ENCODE assay signal across 9 mouse cellular contexts in genomic region chr3:90664219-90664618, GRCm38 (mm10). TPM values are rescaled to one million over a fixed set of nuclear protein-coding genes. Genes with fewer than 3 reads are reported as not detected.
DNase-seq lines count a peak whose midpoint lies in the region; ATAC-seq and TF ChIP-seq lines count a peak whose summit lies in the region.
"Had no signal": no experiment of that assay in that cellular context is flagged by ENCODE, and none has a peak within 500 bp of the region (broad histone marks: within the 10 kb centered on the region; RNA-seq: fewer than 3 reads in every experiment).

No protein-coding gene starts in this region.

- no peak overlapping the region for H3K27ac ChIP-seq in kidney, adult 2 months (ENCODE audit: insufficient read depth, low read depth, low read length)
- H3K27ac ChIP-seq in MEL (ENCODE audit: control insufficient read depth, low read depth, low read length) = no peak overlapping the region
- H3K27ac ChIP-seq: forebrain, embryonic 13.5 days; neural tube, embryonic 12.5 days had no signal

- no peak overlapping the region for H3K9ac ChIP-seq in MEL (ENCODE audit: control insufficient read depth, low read depth, low read length, poor library complexity, severe bottlenecking)
- H3K9ac ChIP-seq: forebrain, embryonic 13.5 days; neural tube, embryonic 12.5 days had no signal

- 82% methylated on average over 2 of the region's 2 CpGs for WGBS in kidney, adult 2 months

- ATAC-seq in erythroid progenitor cell, adult 5-6 weeks (replicated peaks; ENCODE audit: low FRiP score, poor library complexity, severe bottlenecking) = no peak
- ATAC-seq: forebrain, embryonic 13.5 days had no signal

- no peaks in the 10 kb centered on the region for H3K9me3 ChIP-seq in MEL (replicated peaks; ENCODE audit: insufficient read depth, low read length)
- H3K9me3 ChIP-seq: forebrain, embryonic 13.5 days; neural tube, embryonic 12.5 days had no signal

- peak; percentile 19 for TF ChIP-seq RAD21 in MEL (IDR thresholded peaks at IDR 0.05; ENCODE audit: low read depth, low read length)

- no peaks in the 10 kb centered on the region for H3K4me1 ChIP-seq in kidney, adult 2 months (ENCODE audit: control insufficient read depth, insufficient read depth, low read length)
- no peaks in the 10 kb centered on the region for H3K4me1 ChIP-seq in MEL (ENCODE audit: control insufficient read depth in 1 of 2, insufficient read depth in 2 of 2, low read length in 2 of 2)
- H3K4me1 ChIP-seq: forebrain, embryonic 13.5 days; neural tube, embryonic 12.5 days had no signal

- no peak for TF ChIP-seq POLR2A in kidney, adult 2 months (IDR thresholded peaks at IDR 0.05; ENCODE audit: low read depth, low read length)
- no peak for TF ChIP-seq POLR2A in MEL (IDR thresholded peaks at IDR 0.05; ENCODE audit: control insufficient read depth in 1 of 2, insufficient read depth in 1 of 2, low read depth in 1 of 2, low read length in 2 of 2, poor library complexity in 1 of 2)

- TF ChIP-seq EP300 in MEL (IDR thresholded peaks at IDR 0.05; ENCODE audit: low read depth in 1 of 2, low read length in 2 of 2) = no peak

- no peaks in the 10 kb centered on the region for H3K36me3 ChIP-seq in kidney, adult 2 months (ENCODE audit: control insufficient read depth, insufficient read depth, low read length)
- H3K36me3 ChIP-seq in MEL (ENCODE audit: control insufficient read depth in 1 of 2, insufficient read depth in 2 of 2, low read length in 2 of 2) = no peaks in the 10 kb centered on the region
- H3K36me3 ChIP-seq: neural tube, embryonic 12.5 days had no signal

- H3K4me3 ChIP-seq in kidney, adult 2 months (ENCODE audit: insufficient read depth, low read depth, low read length) = no peak overlapping the region
- H3K4me3 ChIP-seq in MEL (ENCODE audit: control insufficient read depth in 1 of 2, insufficient read depth in 1 of 2, low read depth in 2 of 2, low read length in 2 of 2) = no peak overlapping the region
- H3K4me3 ChIP-seq: forebrain, embryonic 13.5 days; neural tube, embryonic 12.5 days had no signal

- H3K79me2 ChIP-seq in MEL (ENCODE audit: control insufficient read depth, insufficient read depth, low read length, poor library complexity) = no peaks in the 10 kb centered on the region

- no peaks in the 10 kb centered on the region for H3K27me3 ChIP-seq in kidney, adult 2 months (replicated peaks; ENCODE audit: control insufficient read depth, insufficient read depth, low read length)
- H3K27me3 ChIP-seq in MEL (ENCODE audit: control insufficient read depth in 1 of 2, insufficient read depth in 2 of 2, low read length in 2 of 2) = no peaks in the 10 kb centered on the region
- H3K27me3 ChIP-seq: forebrain, embryonic 13.5 days; neural tube, embryonic 12.5 days had no signal

- TF ChIP-seq CTCF in kidney, adult 2 months (conservative IDR thresholded peaks at IDR 0.05; ENCODE audit: insufficient read depth, insufficient read length, low read depth, low read length) = peak; percentile 50
- TF ChIP-seq CTCF in MEL (IDR thresholded peaks at IDR 0.05 in 2 of 3, conservative IDR thresholded peaks at IDR 0.05 in 1 of 3; ENCODE audit: control insufficient read depth in 1 of 3, insufficient read depth in 1 of 3, low read depth in 2 of 3, low read length in 3 of 3, poor library complexity in 1 of 3, severe bottlenecking in 1 of 3) = peak; percentile 25 to 60 (median 43)

- peak; percentile 33 for DNase-seq in kidney, adult 2 months
- no peak for DNase-seq in kidney, adult 11 months
- DNase-seq in CD4-positive helper T cell, adult 2 months (ENCODE audit: low read depth, low spot score) = peak; percentile 4
- DNase-seq in MEL (ENCODE audit: low read depth, low spot score) = peak; percentile 30
- peak; percentile 41 for DNase-seq in lung, postnatal 10 days
- DNase-seq in left cerebral cortex, adult 18-20 months (ENCODE audit: low spot score in 2 of 2) = no peak

TF ChIP-seq in MEL, 35 proteins besides CTCF, POLR2A, EP300 and RAD21:
- TF ChIP-seq HCFC1 (IDR thresholded peaks at IDR 0.05; ENCODE audit: low read depth, low read length) (no peak), SIN3A (IDR thresholded peaks at IDR 0.05; ENCODE audit: low read length) (no peak), BHLHE40 (IDR thresholded peaks at IDR 0.05; ENCODE audit: borderline replicate concordance, low read depth, low read length) (no peak), SMC3 (IDR thresholded peaks at IDR 0.05; ENCODE audit: low read depth, low read length) (peak; percentile 31; the same call in 1 of the 2 replicates), ZNF384 (IDR thresholded peaks at IDR 0.05; ENCODE audit: low read depth, low read length) (no peak), UBTF (IDR thresholded peaks at IDR 0.05; ENCODE audit: borderline replicate concordance, insufficient read depth, low read depth, low read length) (no peak), ZC3H11A (IDR thresholded peaks at IDR 0.05; ENCODE audit: low read depth, low read length) (no peak)

RNA-seq across cellular contexts. Expression of gene S100a8, which starts 4.6 kb away (rescaled TPM):
- polyA plus RNA-seq in kidney, adult 2 months (2012; rRNA removed) = 0.26 and 1.2 TPM in 2 replicates
- total RNA-seq in MEL (2012; rRNA removed) = not detected in 2 replicates
- not detected for polyA plus RNA-seq in MEL (2012; ENCODE audit: insufficient read depth in 1 of 2, insufficient read length in 2 of 2, low read depth in 1 of 2, low replicate concordance in 2 of 2, missing spikeins in 1 of 2)
- 1 to 10 TPM in 1 of 2 experiments, not detected in 1; 2.6 TPM for total RNA-seq in left cerebral cortex, adult 18-20 months (2021)
- 5,294 and 6,274 TPM in 2 replicates for total RNA-seq in erythroid progenitor cell, adult 5-6 weeks (2015; ENCODE audit: low replicate concordance)
- 2,245 and 2,738 TPM in 2 replicates for total RNA-seq in erythroid progenitor cell, adult 5-6 weeks (2017; ENCODE audit: low replicate concordance)

RNA-seq across cellular contexts. Expression of gene S100a7a, which starts 10.4 kb away (rescaled TPM):
- 0.11 and 0.27 TPM in 2 replicates for polyA plus RNA-seq in kidney, adult 2 months (2012; rRNA removed)
- total RNA-seq in MEL (2012; rRNA removed) = not detected in 2 replicates
- polyA plus RNA-seq in MEL (2012; ENCODE audit: insufficient read depth in 1 of 2, insufficient read length in 2 of 2, low read depth in 1 of 2, low replicate concordance in 2 of 2, missing spikeins in 1 of 2) = not detected
- total RNA-seq in left cerebral cortex, adult 18-20 months (2021) = 1 to 10 TPM; 1.0 to 1.1 TPM
- not detected in 2 replicates for total RNA-seq in erythroid progenitor cell, adult 5-6 weeks (2015; ENCODE audit: low replicate concordance)
- total RNA-seq in erythroid progenitor cell, adult 5-6 weeks (2017; ENCODE audit: low replicate concordance) = not detected in 2 replicates
- polyA plus RNA-seq: neural tube, embryonic 12.5 days had no signal

RNA-seq across cellular contexts. Expression of gene S100a9, which starts 31.3 kb away (rescaled TPM):
- 0.39 and 1.4 TPM in 2 replicates for polyA plus RNA-seq in kidney, adult 2 months (2012; rRNA removed)
- total RNA-seq in MEL (2012; rRNA removed) = not detected in 2 replicates
- not detected for polyA plus RNA-seq in MEL (2012; ENCODE audit: insufficient read depth in 1 of 2, insufficient read length in 2 of 2, low read depth in 1 of 2, low replicate concordance in 2 of 2, missing spikeins in 1 of 2)
- 1 to 10 TPM in 1 of 2 experiments, not detected in 1; 1.6 TPM for total RNA-seq in left cerebral cortex, adult 18-20 months (2021)
- 7,257 and 9,005 TPM in 2 replicates for total RNA-seq in erythroid progenitor cell, adult 5-6 weeks (2015; ENCODE audit: low replicate concordance)
- 2,061 and 2,234 TPM in 2 replicates for total RNA-seq in erythroid progenitor cell, adult 5-6 weeks (2017; ENCODE audit: low replicate concordance)

RNA-seq across cellular contexts. Expression of gene S100a6, which starts 51.5 kb away (rescaled TPM):
- polyA plus RNA-seq in kidney, adult 2 months (2012; rRNA removed) = 95.8 and 129 TPM in 2 replicates
- 0.85 and 2.1 TPM in 2 replicates for total RNA-seq in MEL (2012; rRNA removed)
- polyA plus RNA-seq in MEL (2012; ENCODE audit: insufficient read depth in 1 of 2, insufficient read length in 2 of 2, low read depth in 1 of 2, low replicate concordance in 2 of 2, missing spikeins in 1 of 2) = 1 to 10 TPM in 1 of 2 experiments, not detected in 1; 4.7 TPM
- 10 to 100 TPM; 30.8 to 37.4 TPM for total RNA-seq in left cerebral cortex, adult 18-20 months (2021)
- total RNA-seq in erythroid progenitor cell, adult 5-6 weeks (2015; ENCODE audit: low replicate concordance) = 132 and 138 TPM in 2 replicates
- total RNA-seq in erythroid progenitor cell, adult 5-6 weeks (2017; ENCODE audit: low replicate concordance) = 41.6 and 73.8 TPM in 2 replicates

RNA-seq across cellular contexts. Expression of gene S100a5, which starts 55.9 kb away (rescaled TPM):
- polyA plus RNA-seq in kidney, adult 2 months (2012; rRNA removed) = not detected in 2 replicates
- total RNA-seq in MEL (2012; rRNA removed) = not detected in 2 replicates
- not detected for polyA plus RNA-seq in MEL (2012; ENCODE audit: insufficient read depth in 1 of 2, insufficient read length in 2 of 2, low read depth in 1 of 2, low replicate concordance in 2 of 2, missing spikeins in 1 of 2)
- not detected for total RNA-seq in left cerebral cortex, adult 18-20 months (2021)
- not detected in 2 replicates for total RNA-seq in erythroid progenitor cell, adult 5-6 weeks (2015; ENCODE audit: low replicate concordance)
- total RNA-seq in erythroid progenitor cell, adult 5-6 weeks (2017; ENCODE audit: low replicate concordance) = not detected in 2 replicates
- polyA plus RNA-seq: forebrain, embryonic 13.5 days; neural tube, embryonic 12.5 days had no signal

Comparison
In these comparisons a context has a peak if more than half of its experiments do, and no peak if none do; other contexts are left out.
1. DNase-seq: peak in kidney, adult 2 months (single experiment), CD4-positive helper T cell, adult 2 months (single experiment), MEL (single experiment) and lung, postnatal 10 days (single experiment); none in kidney, adult 11 months (single experiment) and left cerebral cortex, adult 18-20 months (0 of 2).
2. RNA of gene S100a8, which starts 4.6 kb away (total RNA-seq): 2,245 to 6,274 TPM in erythroid progenitor cell, adult 5-6 weeks; 2.6 TPM in left cerebral cortex, adult 18-20 months and not detected in MEL; every median in the first group is over 100 times any median in the second.
3. RNA of gene S100a9, which starts 31.3 kb away (total RNA-seq): 2,061 to 9,005 TPM in erythroid progenitor cell, adult 5-6 weeks; 1.6 TPM in left cerebral cortex, adult 18-20 months and not detected in MEL; every median in the first group is over 100 times any median in the second.